Mouse (Mus musculus): ENCODE data around the gene Tmem256. TPM values are rescaled to one million over a fixed set of nuclear protein-coding genes. Genes with fewer than 3 reads are reported as not detected.

The Tmem256 gene
- polyA plus RNA-seq, 1 experiment from 2014 or later, result 294 TPM

DNA sequence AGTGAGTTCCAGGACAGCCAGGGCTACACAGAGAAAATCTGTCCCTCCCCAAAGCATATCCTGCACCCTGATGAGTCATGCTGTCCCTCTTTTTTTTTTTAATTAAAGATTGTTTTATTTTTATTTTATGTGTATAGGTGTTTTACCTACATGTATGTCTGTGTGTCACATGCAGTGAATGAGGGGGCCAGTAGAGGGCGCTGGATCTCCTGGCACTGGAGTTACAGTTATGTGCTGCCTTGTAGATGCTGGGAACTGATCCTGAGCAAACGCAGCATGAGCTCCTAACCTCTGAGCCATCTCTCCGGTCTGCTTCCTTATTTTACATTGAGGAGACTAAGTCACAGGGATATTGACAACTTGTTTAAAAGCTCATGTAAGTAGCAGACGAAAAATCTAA lies 44.8 kb downstream of the Tmem256 start:
- 62% methylated on average over 4 of the region's 4 CpGs for WGBS
- H3K4me1 ChIP-seq, result peaks cover 71% of the 10 kb centered on the region
- DNase-seq (ENCODE audit: low spot score), result no peak
- H3K36me3 ChIP-seq, result 0 out of 2 replicates have a peak, but pooled peaks cover 2% of the 10 kb centered on the region
- H3K27ac ChIP-seq, result no peak overlapping the region
- peaks cover 6% of the 10 kb centered on the region; the same call in 1 of the 2 replicates for H3K27me3 ChIP-seq (ENCODE audit: insufficient read depth, poor library complexity, severe bottlenecking)
- no peak overlapping the region for H3K4me3 ChIP-seq
- H3K9me3 ChIP-seq, result no peaks in the 10 kb centered on the region

DNA sequence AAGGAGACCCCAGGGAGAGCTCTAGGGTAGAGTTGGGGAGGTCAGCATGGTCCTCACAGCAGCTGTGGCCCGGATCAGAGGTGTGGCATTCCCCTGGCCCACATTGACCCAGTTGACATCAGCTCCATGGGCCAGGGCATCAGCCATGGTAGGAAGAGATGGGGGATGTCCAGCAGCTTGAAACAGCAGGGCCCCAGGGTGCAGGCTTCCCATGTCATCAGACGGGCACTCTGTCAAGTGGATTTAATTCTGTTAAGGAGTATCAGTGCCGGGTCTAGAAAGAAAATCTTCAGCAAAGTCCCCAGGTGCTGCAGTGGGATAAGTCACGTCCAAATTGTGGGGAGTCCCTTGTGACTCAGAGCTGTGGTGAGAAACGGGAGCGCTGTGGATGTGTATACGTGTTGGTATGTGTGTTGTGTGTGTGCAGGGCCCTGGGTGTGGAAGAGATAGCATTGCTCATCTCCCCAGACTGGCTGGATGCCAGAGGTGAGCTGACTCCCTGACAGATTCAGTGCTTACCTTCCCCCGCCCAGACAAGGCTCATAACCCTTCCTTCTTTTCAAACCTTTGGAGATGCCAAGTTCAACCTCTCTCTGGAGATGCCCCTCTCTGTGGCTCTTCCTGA lies 45.3 kb downstream of the Tmem256 start:
- peaks cover 67% of the 10 kb centered on the region for H3K4me1 ChIP-seq
- peak overlapping the region; percentile 74 for H3K27ac ChIP-seq
- H3K36me3 ChIP-seq, result 0 out of 2 replicates have a peak, but pooled peaks cover 2% of the 10 kb centered on the region
- 80% methylated on average over 8 of the region's 8 CpGs for WGBS
- peaks cover 6% of the 10 kb centered on the region; the same call in 1 of the 2 replicates for H3K27me3 ChIP-seq (ENCODE audit: insufficient read depth, poor library complexity, severe bottlenecking)
- no peaks in the 10 kb centered on the region for H3K9me3 ChIP-seq
- peak; percentile 73 for DNase-seq (ENCODE audit: low spot score)
- H3K4me3 ChIP-seq, result no peak overlapping the region

DNA sequence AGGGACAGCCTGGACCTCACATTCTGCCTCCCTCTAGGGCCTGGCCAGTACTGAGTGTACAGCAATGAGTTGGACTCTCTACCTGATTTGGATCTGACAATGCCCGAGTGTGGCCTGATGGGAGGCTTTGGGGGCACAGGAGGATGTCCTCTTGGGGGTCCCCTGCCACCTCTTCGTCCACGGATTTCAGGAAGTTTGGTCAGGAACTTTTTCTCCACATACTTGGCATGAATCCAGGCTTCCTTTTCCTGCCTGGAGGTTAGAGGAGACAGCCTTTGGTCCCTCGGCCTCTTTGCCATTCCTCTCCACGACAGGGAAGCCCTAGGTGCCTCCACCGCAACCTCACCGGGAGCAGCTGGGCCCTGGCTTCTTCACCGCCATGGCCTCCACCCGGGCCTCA lies 45.9 kb downstream of the Tmem256 start:
- Histone ChIP-seq H3K4me3 (peak overlapping the region; percentile 8; the same call in 1 of the 2 replicates), H3K27me3 (ENCODE audit: insufficient read depth, poor library complexity, severe bottlenecking) (peaks cover 6% of the 10 kb centered on the region; the same call in 1 of the 2 replicates), H3K4me1 (peaks cover 61% of the 10 kb centered on the region), H3K36me3 (0 out of 2 replicates have a peak, but pooled peaks cover 2% of the 10 kb centered on the region), H3K27ac (peak overlapping the region; percentile 74), H3K9me3 (no peaks in the 10 kb centered on the region)
- DNase-seq (ENCODE audit: low spot score), result no peak
- 74% methylated on average over 9 of the region's 9 CpGs for WGBS

DNA sequence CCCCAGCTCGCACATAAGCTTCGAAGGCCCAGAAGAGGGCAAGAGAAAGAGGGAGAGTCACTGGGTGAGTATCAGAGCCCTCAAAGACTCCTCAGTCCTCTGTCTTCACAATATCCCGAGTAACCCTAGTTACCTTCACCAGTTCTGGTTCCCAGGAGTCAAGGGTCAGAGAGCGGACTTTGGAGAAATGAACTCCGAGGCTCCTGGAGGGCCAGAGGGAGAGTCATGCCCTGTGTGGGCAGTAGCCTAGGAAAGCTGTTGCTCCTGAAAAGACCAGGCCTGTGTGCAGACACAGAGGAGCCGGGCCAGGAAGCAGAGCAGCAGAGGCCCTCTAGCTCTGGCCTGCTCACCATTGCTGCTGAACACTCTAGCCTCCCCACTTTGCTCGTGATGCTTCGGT lies 46.3 kb downstream of the Tmem256 start:
- H3K27me3 ChIP-seq (ENCODE audit: insufficient read depth, poor library complexity, severe bottlenecking), result peaks cover 1% of the 10 kb centered on the region; the same call in 1 of the 2 replicates
- peak overlapping the region; percentile 8; the same call in 1 of the 2 replicates for H3K4me3 ChIP-seq
- 0 out of 2 replicates have a peak, but pooled peaks cover 2% of the 10 kb centered on the region for H3K36me3 ChIP-seq
- H3K27ac ChIP-seq, result peak overlapping the region; percentile 74
- WGBS, result 81% methylated on average over 8 of the region's 8 CpGs
- peaks cover 61% of the 10 kb centered on the region for H3K4me1 ChIP-seq
- no peak for DNase-seq (ENCODE audit: low spot score)
- no peaks in the 10 kb centered on the region for H3K9me3 ChIP-seq

DNA sequence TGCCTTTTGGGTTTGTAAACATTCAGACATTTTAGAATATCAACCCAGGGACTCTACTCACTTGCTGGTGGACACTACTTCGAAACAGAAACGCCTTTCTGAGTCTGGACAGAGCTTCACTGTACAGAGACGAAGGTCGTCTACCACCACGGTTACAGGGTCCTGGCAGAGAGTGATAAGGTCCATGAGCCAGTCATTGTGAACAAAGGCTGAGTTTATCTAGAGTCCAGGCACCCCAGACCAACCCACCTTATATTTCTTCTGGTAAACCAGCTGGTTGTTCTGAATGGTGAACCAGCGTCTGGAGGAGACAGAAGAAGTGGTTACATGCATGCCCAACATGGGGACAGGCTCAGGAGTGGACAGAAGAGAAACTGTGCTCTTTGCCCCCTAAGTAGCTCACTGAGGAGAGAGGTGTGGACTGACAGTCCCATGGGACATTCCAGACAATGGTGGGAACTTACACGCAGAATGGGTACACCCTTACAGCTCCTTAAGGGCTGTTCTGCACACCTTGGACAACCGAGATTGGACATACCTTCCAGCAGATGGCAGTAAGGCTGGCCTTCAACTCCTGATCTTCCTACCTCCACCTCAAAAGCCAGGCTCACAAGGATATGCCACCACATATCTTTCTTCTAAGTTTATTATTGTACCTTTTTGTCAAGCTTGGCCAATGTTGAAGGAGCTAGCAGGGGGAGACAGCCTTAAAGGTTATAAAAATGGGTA lies 48.8 kb downstream of the Tmem256 start:
- peaks cover 54% of the 10 kb centered on the region for H3K4me1 ChIP-seq
- no peaks in the 10 kb centered on the region for H3K9me3 ChIP-seq
- peak overlapping the region; percentile 65; the same call in 1 of the 2 replicates for H3K27ac ChIP-seq
- no peak overlapping the region for H3K4me3 ChIP-seq
- DNase-seq (ENCODE audit: low spot score), result peak; percentile 87
- no peaks in the 10 kb centered on the region for H3K27me3 ChIP-seq (ENCODE audit: insufficient read depth, poor library complexity, severe bottlenecking)
- 52% methylated on average over 8 of the region's 8 CpGs for WGBS
- 0 out of 2 replicates have a peak, but pooled peaks cover 2% of the 10 kb centered on the region for H3K36me3 ChIP-seq

Small RNA genes lying within 50 kb of the gene (microRNA-seq; reads per million reads assigned to microRNA genes)
- not detected for gene Mir6924

Other genes with a start within 250 kb of the Tmem256 start
- 15.6 and 24.1 TPM in 2 replicates for gene Atp1b2, start 232.6 kb upstream of the Tmem256 start, polyA plus RNA-seq (2016; fragmentation: Nextera tagmentation; extraction: Ambion mirVana)
- 0.25 and 7.5 TPM in 2 replicates for gene Shbg, start 220.6 kb upstream of the Tmem256 start, polyA plus RNA-seq (2016; fragmentation: Nextera tagmentation; extraction: Ambion mirVana)
- gene Sat2, start 216.5 kb upstream of the Tmem256 start, polyA plus RNA-seq (2016; fragmentation: Nextera tagmentation; extraction: Ambion mirVana), result 18.8 and 21.8 TPM in 2 replicates
- gene Fxr2, start 205.5 kb upstream of the Tmem256 start, polyA plus RNA-seq (2016; fragmentation: Nextera tagmentation; extraction: Ambion mirVana), result 31.5 and 44.7 TPM in 2 replicates
- gene Sox15, start 183.2 kb upstream of the Tmem256 start, polyA plus RNA-seq (2016; fragmentation: Nextera tagmentation; extraction: Ambion mirVana), result 0.15 TPM in 1 of 2 replicates, not detected in the other
- gene Mpdu1, start 175.9 kb upstream of the Tmem256 start, polyA plus RNA-seq (2016; fragmentation: Nextera tagmentation; extraction: Ambion mirVana), result 62.1 and 63.7 TPM in 2 replicates
- gene Cd68, start 172.4 kb upstream of the Tmem256 start, polyA plus RNA-seq (2016; fragmentation: Nextera tagmentation; extraction: Ambion mirVana), result 2.0 and 4.4 TPM in 2 replicates
- gene Eif4a1, start 166.1 kb upstream of the Tmem256 start, polyA plus RNA-seq (2016; fragmentation: Nextera tagmentation; extraction: Ambion mirVana), result 481 and 586 TPM in 2 replicates
- gene Senp3, start 156.4 kb upstream of the Tmem256 start, polyA plus RNA-seq (2016; fragmentation: Nextera tagmentation; extraction: Ambion mirVana), result 95.3 and 108 TPM in 2 replicates
- gene Tnfsf13, start 152.7 kb upstream of the Tmem256 start, polyA plus RNA-seq (2016; fragmentation: Nextera tagmentation; extraction: Ambion mirVana), result 0.25 TPM in 1 of 2 replicates, not detected in the other
- 3.0 and 4.7 TPM in 2 replicates for gene Tnfsf12, start 142.7 kb upstream of the Tmem256 start, polyA plus RNA-seq (2016; fragmentation: Nextera tagmentation; extraction: Ambion mirVana)
- gene Tnfsfm13, start 142.4 kb upstream of the Tmem256 start, polyA plus RNA-seq (2016; fragmentation: Nextera tagmentation; extraction: Ambion mirVana), result 1.8 and 2.2 TPM in 2 replicates
- gene Polr2a, start 79.9 kb upstream of the Tmem256 start, polyA plus RNA-seq (2016; fragmentation: Nextera tagmentation; extraction: Ambion mirVana), result 24.9 and 29.6 TPM in 2 replicates
- 0.16 TPM in 1 of 2 replicates, not detected in the other for gene Slc35g3, start 76.5 kb upstream of the Tmem256 start, polyA plus RNA-seq (2016; fragmentation: Nextera tagmentation; extraction: Ambion mirVana)
- gene Zbtb4, start 72.6 kb upstream of the Tmem256 start, polyA plus RNA-seq (2016; fragmentation: Nextera tagmentation; extraction: Ambion mirVana), result 1.7 and 2.4 TPM in 2 replicates
- 3.9 and 4.9 TPM in 2 replicates for gene Chrnb1, start 42.6 kb upstream of the Tmem256 start, polyA plus RNA-seq (2016; fragmentation: Nextera tagmentation; extraction: Ambion mirVana)
- gene Fgf11, start 36.7 kb upstream of the Tmem256 start, polyA plus RNA-seq (2016; fragmentation: Nextera tagmentation; extraction: Ambion mirVana), result 0.97 and 1.1 TPM in 2 replicates
- gene Tmem102, start 32.9 kb upstream of the Tmem256 start, polyA plus RNA-seq (2016; fragmentation: Nextera tagmentation; extraction: Ambion mirVana), result 1.5 and 1.8 TPM in 2 replicates
- gene Gm39566, start 23.2 kb upstream of the Tmem256 start, polyA plus RNA-seq (2016; fragmentation: Nextera tagmentation; extraction: Ambion mirVana), result not detected in 2 replicates
- 0.08 TPM in 1 of 2 replicates, not detected in the other for gene Spem2, start 20.0 kb upstream of the Tmem256 start, polyA plus RNA-seq (2016; fragmentation: Nextera tagmentation; extraction: Ambion mirVana)
- not detected in 2 replicates for gene Spem1, start 16.3 kb upstream of the Tmem256 start, polyA plus RNA-seq (2016; fragmentation: Nextera tagmentation; extraction: Ambion mirVana)
- 1.3 and 3.7 TPM in 2 replicates for gene Nlgn2, start 730 bp upstream of the Tmem256 start, polyA plus RNA-seq (2016; fragmentation: Nextera tagmentation; extraction: Ambion mirVana)
- 72.7 and 74.5 TPM in 2 replicates for gene Plscr3, start 7.9 kb downstream of the Tmem256 start, polyA plus RNA-seq (2016; fragmentation: Nextera tagmentation; extraction: Ambion mirVana)
- gene Tnk1, start 20.2 kb downstream of the Tmem256 start, polyA plus RNA-seq (2016; fragmentation: Nextera tagmentation; extraction: Ambion mirVana), result 0.28 and 1.2 TPM in 2 replicates
- not detected in 2 replicates for gene Tmem95, start 39.5 kb downstream of the Tmem256 start, polyA plus RNA-seq (2016; fragmentation: Nextera tagmentation; extraction: Ambion mirVana)
- 5.0 and 6.2 TPM in 2 replicates for gene Kctd11, start 42.9 kb downstream of the Tmem256 start, polyA plus RNA-seq (2016; fragmentation: Nextera tagmentation; extraction: Ambion mirVana)
- 10.6 and 16.2 TPM in 2 replicates for gene Acap1, start 57.0 kb downstream of the Tmem256 start, polyA plus RNA-seq (2016; fragmentation: Nextera tagmentation; extraction: Ambion mirVana)
- 5.5 and 8.7 TPM in 2 replicates for gene 2810408A11Rik, start 62.5 kb downstream of the Tmem256 start, polyA plus RNA-seq (2016; fragmentation: Nextera tagmentation; extraction: Ambion mirVana)
- gene Neurl4, start 62.6 kb downstream of the Tmem256 start, polyA plus RNA-seq (2016; fragmentation: Nextera tagmentation; extraction: Ambion mirVana), result 8.3 and 12.7 TPM in 2 replicates
- gene Gps2, start 75.4 kb downstream of the Tmem256 start, polyA plus RNA-seq (2016; fragmentation: Nextera tagmentation; extraction: Ambion mirVana), result 55.2 and 69.4 TPM in 2 replicates
- gene Eif5a, start 83.4 kb downstream of the Tmem256 start, polyA plus RNA-seq (2016; fragmentation: Nextera tagmentation; extraction: Ambion mirVana), result 2,011 and 2,470 TPM in 2 replicates
- 1.8 and 2.1 TPM in 2 replicates for gene Ybx2, start 97.3 kb downstream of the Tmem256 start, polyA plus RNA-seq (2016; fragmentation: Nextera tagmentation; extraction: Ambion mirVana)
- gene Slc2a4, start 109.7 kb downstream of the Tmem256 start, polyA plus RNA-seq (2016; fragmentation: Nextera tagmentation; extraction: Ambion mirVana), result 17.8 and 24.1 TPM in 2 replicates
- gene Cldn7, start 126.3 kb downstream of the Tmem256 start, polyA plus RNA-seq (2016; fragmentation: Nextera tagmentation; extraction: Ambion mirVana), result 4.7 and 22.3 TPM in 2 replicates
- gene Ctdnep1, start 142.6 kb downstream of the Tmem256 start, polyA plus RNA-seq (2016; fragmentation: Nextera tagmentation; extraction: Ambion mirVana), result 20.5 and 23.8 TPM in 2 replicates
- gene Elp5, start 144.0 kb downstream of the Tmem256 start, polyA plus RNA-seq (2016; fragmentation: Nextera tagmentation; extraction: Ambion mirVana), result 135 and 147 TPM in 2 replicates
- 365 and 379 TPM in 2 replicates for gene Gabarap, start 152.6 kb downstream of the Tmem256 start, polyA plus RNA-seq (2016; fragmentation: Nextera tagmentation; extraction: Ambion mirVana)
- gene Phf23, start 157.3 kb downstream of the Tmem256 start, polyA plus RNA-seq (2016; fragmentation: Nextera tagmentation; extraction: Ambion mirVana), result 51.8 and 73.3 TPM in 2 replicates
- gene Dvl2, start 162.1 kb downstream of the Tmem256 start, polyA plus RNA-seq (2016; fragmentation: Nextera tagmentation; extraction: Ambion mirVana), result 29.5 and 40.3 TPM in 2 replicates
- 79.1 and 102 TPM in 2 replicates for gene Acadvl, start 176.9 kb downstream of the Tmem256 start, polyA plus RNA-seq (2016; fragmentation: Nextera tagmentation; extraction: Ambion mirVana)
- gene Dlg4, start 178.4 kb downstream of the Tmem256 start, polyA plus RNA-seq (2016; fragmentation: Nextera tagmentation; extraction: Ambion mirVana), result 5.7 and 9.3 TPM in 2 replicates
- 0.23 and 0.93 TPM in 2 replicates for gene Asgr1, start 215.6 kb downstream of the Tmem256 start, polyA plus RNA-seq (2016; fragmentation: Nextera tagmentation; extraction: Ambion mirVana)

All from heart, embryonic 10.5 days (tissue).